Mouse (Mus musculus) CH12.LX (cell line): ENCODE results near the gene Olfr1136.

Source experiments
- BHLHE40 ChIP-seq: IDR thresholded peaks from 2 replicates; pipeline ENCODE4 v1.6.1; 2011; ENCODE audit warnings: mild to moderate bottlenecking, low read depth, low read length, improper control_type of control experiment
- CTCF ChIP-seq, 2 experiments: IDR thresholded peaks in 1 of 2; conservative IDR thresholded peaks in 1 of 2; 2 replicates each; pipeline ENCODE4 v1.5.1; 2011 to 2012; ENCODE audit warnings: low read depth in 2 of 2, low read length in 2 of 2, improper control_type of control experiment in 1 of 2, inconsistent platforms in 1 of 2, mild to moderate bottlenecking in 1 of 2, moderate library complexity in 1 of 2
- HCFC1 ChIP-seq: IDR thresholded peaks from 2 replicates; pipeline ENCODE4 v1.6.1; 2012; ENCODE audit warnings: low read depth, mild to moderate bottlenecking, inconsistent platforms, low read length, improper control_type of control experiment
- JUN ChIP-seq: IDR thresholded peaks from 2 replicates; pipeline ENCODE4 v1.6.1; 2011; ENCODE audit warnings: low read depth, mild to moderate bottlenecking, low read length, improper control_type of control experiment, moderate library complexity; ENCODE audit not compliant: insufficient read depth
- JUND ChIP-seq: conservative IDR thresholded peaks from 2 replicates; pipeline ENCODE4 v1.6.1; 2011; ENCODE audit warnings: low read depth, low read length, improper control_type of control experiment
- MAZ ChIP-seq: IDR thresholded peaks from 2 replicates; pipeline ENCODE4 v1.6.1; 2012; ENCODE audit warnings: low read depth, mild to moderate bottlenecking, inconsistent platforms, low read length, improper control_type of control experiment, moderate library complexity
- MYC ChIP-seq: IDR thresholded peaks from 2 replicates; pipeline ENCODE4 v1.6.1; 2011; ENCODE audit warnings: low read depth, mild to moderate bottlenecking, improper control_type of control experiment, low read length
- NRF1 ChIP-seq: IDR thresholded peaks from 2 replicates; pipeline ENCODE4 v1.6.1; 2014; ENCODE audit warnings: low read depth, mild to moderate bottlenecking, inconsistent platforms, low read length, improper control_type of control experiment, moderate library complexity
- POLR2A ChIP-seq: IDR thresholded peaks from 2 replicates; pipeline ENCODE4 v1.6.1; 2011; ENCODE audit warnings: low read depth, mild to moderate bottlenecking, improper control_type of control experiment, low read length
- POLR2AphosphoS2 ChIP-seq: IDR thresholded peaks from 2 replicates; pipeline ENCODE4 v1.6.1; 2011; ENCODE audit warnings: low read depth, low read length, improper control_type of control experiment
- SIN3A ChIP-seq: IDR thresholded peaks from 2 replicates; pipeline ENCODE4 v1.6.1; 2012; ENCODE audit warnings: low read length, improper control_type of control experiment, inconsistent platforms
- TBP ChIP-seq: conservative IDR thresholded peaks from 2 replicates; pipeline ENCODE4 v1.6.1; 2011; ENCODE audit warnings: low read depth, low read length, improper control_type of control experiment
- UBTF ChIP-seq: IDR thresholded peaks from 2 replicates; pipeline ENCODE4 v1.6.1; 2012; ENCODE audit warnings: low read depth, mild to moderate bottlenecking, inconsistent platforms, low read length, improper control_type of control experiment, moderate library complexity
- USF1 ChIP-seq: IDR thresholded peaks from 2 replicates; pipeline ENCODE4 v1.6.1; 2014; ENCODE audit warnings: low read depth, mild to moderate bottlenecking, inconsistent platforms, low read length, improper control_type of control experiment

DNA sequence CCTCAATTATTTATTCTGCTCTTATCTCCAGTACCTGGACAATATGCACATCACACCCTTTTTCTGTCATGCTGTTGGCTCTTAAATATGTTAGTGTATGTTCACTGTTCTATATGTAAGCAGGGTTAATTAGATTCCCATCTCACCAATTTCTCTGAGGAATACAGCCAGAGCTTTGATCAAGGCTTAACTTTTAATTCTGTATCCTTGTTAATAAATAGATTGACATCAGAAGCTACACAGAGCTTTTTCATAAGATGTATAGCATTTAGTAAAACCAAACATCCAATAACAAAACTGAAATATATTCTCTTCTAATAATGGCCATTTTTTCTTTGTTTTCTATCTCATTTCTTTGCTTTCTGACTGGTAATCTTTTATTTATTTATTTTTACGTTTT is 20.2 kb downstream of the Olfr1136 start, which contains the start of gene Olfr1135:
- TF ChIP-seq CTCF (conservative IDR thresholded peaks at IDR 0.05 in 1 of 2, IDR thresholded peaks at IDR 0.05 in 1 of 2; ENCODE audit: low read depth in 2 of 2, low read length in 2 of 2) = no peak
- TF ChIP-seq NRF1 = no peak
- no peak for TF ChIP-seq JUND
- TF ChIP-seq MYC = no peak
- TF ChIP-seq TBP = no peak
- TF ChIP-seq HCFC1 = no peak
- no peak for TF ChIP-seq BHLHE40
- no peak for TF ChIP-seq POLR2A
- TF ChIP-seq SIN3A = no peak
- TF ChIP-seq POLR2AphosphoS2 = no peak
- TF ChIP-seq UBTF = no peak
- TF ChIP-seq JUN = no peak
- no peak for TF ChIP-seq USF1
- no peak for TF ChIP-seq MAZ
